Mouse (Mus musculus): ENCODE data around the gene Atox1. TPM values are rescaled to one million over a fixed set of nuclear protein-coding genes. Genes with fewer than 3 reads are reported as not detected.

Atox1 gene
- 213 and 263 TPM in 2 replicates for polyA plus RNA-seq (2015; fragmentation: Nextera tagmentation; extraction: Ambion mirVana)

DNA sequence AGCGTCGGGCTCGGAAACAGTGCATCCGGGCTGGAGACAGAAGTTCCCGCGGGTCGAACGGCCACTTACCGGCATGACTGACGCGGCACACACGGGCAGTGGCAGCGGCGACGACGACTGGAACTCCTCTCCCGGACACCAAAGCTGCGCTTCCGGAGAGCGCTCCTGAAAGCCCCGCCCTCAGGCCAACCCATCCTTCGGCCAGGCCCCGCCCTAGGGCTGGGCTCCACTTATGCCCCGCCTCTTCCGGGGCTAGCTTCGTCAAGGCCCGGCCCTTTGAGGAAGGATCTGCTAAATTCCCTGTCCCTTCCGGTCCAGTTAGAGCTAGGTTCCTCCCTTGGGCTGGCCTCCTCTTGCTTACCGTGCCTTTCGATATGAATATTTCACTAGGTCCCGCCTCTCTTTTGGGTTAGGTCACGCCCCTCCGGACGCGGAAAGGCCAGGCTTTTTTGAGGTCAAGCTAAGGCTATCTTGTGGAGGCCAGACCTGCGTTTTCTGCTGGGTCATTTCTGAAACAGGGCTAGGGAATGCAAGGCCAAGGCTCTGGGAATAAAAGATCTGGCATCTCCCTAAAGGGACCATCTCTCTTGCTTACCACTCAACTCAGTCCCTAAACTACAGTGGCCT is at the start of gene Atox1:
Atox1 (minus strand) TSS at position 221 of the 627 bp plus-strand sequence.
- peak within 1 kb of the TSS; percentile 90 for H3K4me2 ChIP-seq (ENCODE audit: low read depth, low read length)
- H3K27ac ChIP-seq (ENCODE audit: low read length), result peak within 1 kb of the TSS; percentile 83
- H3K36me3 ChIP-seq (ENCODE audit: control insufficient read depth, insufficient read depth), result no peaks in the 10 kb centered on the region
- peak within 1 kb of the TSS; percentile 84 for H3K4me3 ChIP-seq (ENCODE audit: low read length)
- under 1% methylated on average over 36 of the region's 36 CpGs for WGBS
- H3K9ac ChIP-seq (ENCODE audit: low read length), result peak within 1 kb of the TSS; percentile 78
- peak; percentile 97 for ATAC-seq (replicated peaks; ENCODE audit: extremely low read depth, insufficient read depth, low FRiP score)
- no peaks in the 10 kb centered on the region for H3K9me3 ChIP-seq (replicated peaks; ENCODE audit: control insufficient read depth, low read length)
- H3K4me1 ChIP-seq (ENCODE audit: control insufficient read depth, insufficient read depth, low read length), result peaks cover 14% of the 10 kb centered on the region
- no peaks in the 10 kb centered on the region for H3K27me3 ChIP-seq (ENCODE audit: control insufficient read depth, insufficient read depth, low read length)

DNA sequence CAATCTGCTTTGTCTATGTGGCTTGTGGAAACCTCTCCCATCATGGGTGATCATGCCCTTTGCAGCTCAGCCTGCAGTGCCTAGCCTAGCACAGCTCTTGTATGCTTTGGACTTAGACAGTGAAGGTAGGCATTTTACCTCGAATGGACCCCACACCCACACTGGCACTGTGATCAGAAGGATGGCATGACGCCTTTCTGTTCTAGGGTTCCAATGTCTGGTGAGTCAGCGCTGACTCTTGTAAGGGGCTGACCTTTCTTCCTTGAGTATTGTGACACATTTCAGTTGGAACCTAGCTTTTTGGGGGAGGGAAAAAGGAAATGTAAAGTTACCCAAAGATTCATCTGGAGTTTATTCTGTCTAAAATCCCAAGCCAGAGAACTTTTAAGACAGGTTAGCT is 44.4 kb upstream of the Atox1 start:
- Histone ChIP-seq H3K27me3 (ENCODE audit: control insufficient read depth, insufficient read depth, low read length) (no peaks in the 10 kb centered on the region), H3K4me2 (ENCODE audit: low read depth, low read length) (no peak overlapping the region), H3K9ac (ENCODE audit: low read length) (no peak overlapping the region), H3K36me3 (ENCODE audit: control insufficient read depth, insufficient read depth) (peaks cover 17% of the 10 kb centered on the region; the same call in 1 of the 2 replicates), H3K9me3 (replicated peaks; ENCODE audit: control insufficient read depth, low read length) (no peaks in the 10 kb centered on the region), H3K27ac (ENCODE audit: low read length) (no peak overlapping the region), H3K4me1 (ENCODE audit: control insufficient read depth, insufficient read depth, low read length) (no peaks in the 10 kb centered on the region), H3K4me3 (ENCODE audit: low read length) (no peak overlapping the region)
- no peak for ATAC-seq (replicated peaks; ENCODE audit: extremely low read depth, insufficient read depth, low FRiP score)
- 85% methylated on average over 3 of the region's 3 CpGs for WGBS

DNA sequence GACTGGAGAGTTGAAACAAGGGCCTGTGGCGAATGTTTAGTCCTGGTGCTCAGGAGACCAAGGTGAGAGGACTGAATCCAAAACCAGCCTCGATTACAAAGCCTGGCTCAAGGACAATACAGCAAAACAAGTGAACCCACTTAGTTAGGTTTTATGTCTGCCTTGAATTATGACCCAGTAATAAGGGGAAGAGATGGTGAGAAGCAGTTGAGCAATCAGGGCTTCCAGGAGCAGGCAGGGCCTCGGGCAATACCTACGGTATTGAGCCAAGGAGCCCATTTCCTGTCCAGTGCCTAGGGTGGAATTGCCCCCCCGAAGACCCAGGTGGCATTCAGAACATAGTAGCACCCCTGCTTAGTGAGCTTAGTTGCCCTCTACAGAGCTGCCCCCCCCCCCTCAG is 41.8 kb upstream of the Atox1 start:
- Histone ChIP-seq H3K27ac (ENCODE audit: low read length) (no peak overlapping the region), H3K27me3 (ENCODE audit: control insufficient read depth, insufficient read depth, low read length) (no peaks in the 10 kb centered on the region), H3K9me3 (replicated peaks; ENCODE audit: control insufficient read depth, low read length) (no peaks in the 10 kb centered on the region), H3K36me3 (ENCODE audit: control insufficient read depth, insufficient read depth) (peaks cover 30% of the 10 kb centered on the region), H3K4me2 (ENCODE audit: low read depth, low read length) (no peak overlapping the region), H3K9ac (ENCODE audit: low read length) (no peak overlapping the region), H3K4me3 (ENCODE audit: low read length) (no peak overlapping the region), H3K4me1 (ENCODE audit: control insufficient read depth, insufficient read depth, low read length) (no peaks in the 10 kb centered on the region)
- 83% methylated on average over 5 of the region's 5 CpGs for WGBS
- ATAC-seq (replicated peaks; ENCODE audit: extremely low read depth, insufficient read depth, low FRiP score), result no peak

DNA sequence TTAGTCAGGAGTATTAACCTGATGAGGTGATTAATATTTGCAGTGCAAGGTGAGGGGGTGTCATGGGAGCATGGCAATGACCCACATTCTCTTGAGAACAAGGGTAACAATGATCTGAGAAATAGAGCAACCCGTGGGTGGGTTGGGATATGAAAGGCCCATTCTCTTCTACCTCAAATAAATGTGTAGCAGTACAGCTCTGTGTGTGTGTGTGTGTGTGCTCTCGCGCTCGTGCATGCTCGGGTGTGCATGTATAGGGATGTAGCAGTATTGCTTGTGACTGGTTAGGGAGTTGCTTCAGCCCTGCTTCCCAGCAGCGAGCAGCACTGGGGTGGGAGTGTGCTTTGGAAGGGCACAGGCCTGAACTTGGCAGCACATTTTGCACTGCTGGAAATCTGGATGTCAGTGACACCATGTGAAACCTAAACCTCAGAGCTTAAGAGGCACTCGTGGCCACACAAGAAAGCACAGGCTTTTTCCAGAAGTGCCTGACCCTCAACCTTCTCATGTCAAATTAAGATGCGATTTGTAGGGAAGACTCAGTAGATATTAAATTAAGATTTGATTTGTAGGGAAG is 41.0 kb upstream of the Atox1 start:
- Histone ChIP-seq H3K4me2 (ENCODE audit: low read depth, low read length) (no peak overlapping the region), H3K9ac (ENCODE audit: low read length) (no peak overlapping the region), H3K4me3 (ENCODE audit: low read length) (no peak overlapping the region), H3K9me3 (replicated peaks; ENCODE audit: control insufficient read depth, low read length) (no peaks in the 10 kb centered on the region), H3K4me1 (ENCODE audit: control insufficient read depth, insufficient read depth, low read length) (no peaks in the 10 kb centered on the region), H3K36me3 (ENCODE audit: control insufficient read depth, insufficient read depth) (peaks cover 30% of the 10 kb centered on the region), H3K27ac (ENCODE audit: low read length) (no peak overlapping the region), H3K27me3 (ENCODE audit: control insufficient read depth, insufficient read depth, low read length) (no peaks in the 10 kb centered on the region)
- no peak for ATAC-seq (replicated peaks; ENCODE audit: extremely low read depth, insufficient read depth, low FRiP score)
- 83% methylated on average over 8 of the region's 8 CpGs for WGBS

DNA sequence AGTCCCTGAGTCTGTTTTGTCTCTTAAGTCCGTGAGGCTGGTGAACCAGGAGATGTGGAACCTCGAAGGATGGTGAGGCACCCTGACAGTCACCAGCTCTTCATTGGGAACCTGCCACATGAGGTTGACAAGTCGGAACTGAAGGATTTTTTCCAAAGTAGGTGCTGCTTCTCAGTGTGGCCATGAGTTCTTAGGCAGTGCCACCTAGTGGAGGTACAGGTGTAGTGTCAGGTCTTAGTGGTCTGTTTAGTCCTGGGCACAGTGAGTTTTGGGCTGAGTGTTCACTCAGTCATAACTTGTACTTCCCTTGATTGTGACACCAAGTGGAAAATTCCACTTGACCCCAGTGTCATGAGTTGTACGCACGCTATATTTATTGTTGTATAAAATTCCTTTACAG is 36.8 kb upstream of the Atox1 start:
- no peak overlapping the region for H3K4me2 ChIP-seq (ENCODE audit: low read depth, low read length)
- no peak overlapping the region for H3K9ac ChIP-seq (ENCODE audit: low read length)
- peaks cover 68% of the 10 kb centered on the region for H3K36me3 ChIP-seq (ENCODE audit: control insufficient read depth, insufficient read depth)
- 36% methylated on average over 5 of the region's 5 CpGs for WGBS
- H3K27me3 ChIP-seq (ENCODE audit: control insufficient read depth, insufficient read depth, low read length), result no peaks in the 10 kb centered on the region
- no peak overlapping the region for H3K27ac ChIP-seq (ENCODE audit: low read length)
- H3K4me1 ChIP-seq (ENCODE audit: control insufficient read depth, insufficient read depth, low read length), result no peaks in the 10 kb centered on the region
- no peaks in the 10 kb centered on the region for H3K9me3 ChIP-seq (replicated peaks; ENCODE audit: control insufficient read depth, low read length)
- peak; percentile 38; the same call in 1 of the 2 replicates for ATAC-seq (replicated peaks; ENCODE audit: extremely low read depth, insufficient read depth, low FRiP score)
- H3K4me3 ChIP-seq (ENCODE audit: low read length), result no peak overlapping the region

DNA sequence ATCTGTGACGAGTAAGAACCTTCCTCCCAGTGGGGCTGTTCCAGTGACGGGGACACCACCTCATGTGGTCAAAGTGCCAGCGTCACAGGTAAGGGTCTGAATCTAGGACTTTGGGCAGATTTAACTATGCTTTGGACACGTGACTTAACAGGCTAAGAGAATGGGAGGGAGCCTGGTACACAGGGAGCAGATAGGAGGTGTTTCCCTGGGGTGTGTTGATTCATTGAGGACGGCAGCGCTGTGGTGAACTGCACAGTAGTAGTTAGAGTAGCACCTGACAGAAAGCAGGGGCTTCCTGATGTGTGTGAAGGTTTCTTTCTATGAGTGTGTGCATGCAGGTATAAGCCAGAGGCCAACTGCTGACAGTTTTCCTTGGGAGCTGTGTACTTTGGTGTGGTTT is 35.1 kb upstream of the Atox1 start:
- no peak for ATAC-seq (replicated peaks; ENCODE audit: extremely low read depth, insufficient read depth, low FRiP score)
- Histone ChIP-seq H3K4me2 (ENCODE audit: low read depth, low read length) (no peak overlapping the region), H3K36me3 (ENCODE audit: control insufficient read depth, insufficient read depth) (peaks cover 72% of the 10 kb centered on the region), H3K9me3 (replicated peaks; ENCODE audit: control insufficient read depth, low read length) (no peaks in the 10 kb centered on the region), H3K27ac (ENCODE audit: low read length) (no peak overlapping the region), H3K27me3 (ENCODE audit: control insufficient read depth, insufficient read depth, low read length) (no peaks in the 10 kb centered on the region), H3K4me1 (ENCODE audit: control insufficient read depth, insufficient read depth, low read length) (no peaks in the 10 kb centered on the region), H3K9ac (ENCODE audit: low read length) (no peak overlapping the region), H3K4me3 (ENCODE audit: low read length) (no peak overlapping the region)
- 72% methylated on average over 6 of the region's 6 CpGs for WGBS

DNA sequence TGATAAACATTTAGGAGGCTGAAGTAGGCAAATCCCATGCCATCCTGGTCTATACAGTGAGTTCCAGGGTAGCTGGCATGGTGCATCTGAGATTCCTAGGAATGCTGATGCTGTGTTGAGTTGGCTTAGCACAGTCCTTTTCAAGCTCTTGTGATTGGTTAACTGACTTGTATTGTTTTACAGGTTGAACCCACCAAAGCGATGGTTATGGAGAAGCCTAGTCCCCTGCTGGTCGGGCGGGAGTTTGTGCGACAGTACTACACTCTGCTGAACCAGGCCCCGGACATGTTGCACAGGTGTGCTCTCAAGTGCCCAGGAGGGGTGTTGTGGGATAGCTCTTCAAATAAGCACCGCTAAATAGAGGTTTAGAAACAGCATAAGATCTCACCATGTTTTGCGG is 24.4 kb upstream of the Atox1 start:
- H3K9ac ChIP-seq (ENCODE audit: low read length), result no peak overlapping the region
- peaks cover 18% of the 10 kb centered on the region for H3K4me1 ChIP-seq (ENCODE audit: control insufficient read depth, insufficient read depth, low read length)
- no peak overlapping the region for H3K27ac ChIP-seq (ENCODE audit: low read length)
- no peak for ATAC-seq (replicated peaks; ENCODE audit: extremely low read depth, insufficient read depth, low FRiP score)
- peaks cover 48% of the 10 kb centered on the region for H3K36me3 ChIP-seq (ENCODE audit: control insufficient read depth, insufficient read depth)
- no peak overlapping the region for H3K4me2 ChIP-seq (ENCODE audit: low read depth, low read length)
- WGBS, result 96% methylated on average over 7 of the region's 7 CpGs
- no peaks in the 10 kb centered on the region for H3K9me3 ChIP-seq (replicated peaks; ENCODE audit: control insufficient read depth, low read length)
- no peaks in the 10 kb centered on the region for H3K27me3 ChIP-seq (ENCODE audit: control insufficient read depth, insufficient read depth, low read length)
- no peak overlapping the region for H3K4me3 ChIP-seq (ENCODE audit: low read length)

DNA sequence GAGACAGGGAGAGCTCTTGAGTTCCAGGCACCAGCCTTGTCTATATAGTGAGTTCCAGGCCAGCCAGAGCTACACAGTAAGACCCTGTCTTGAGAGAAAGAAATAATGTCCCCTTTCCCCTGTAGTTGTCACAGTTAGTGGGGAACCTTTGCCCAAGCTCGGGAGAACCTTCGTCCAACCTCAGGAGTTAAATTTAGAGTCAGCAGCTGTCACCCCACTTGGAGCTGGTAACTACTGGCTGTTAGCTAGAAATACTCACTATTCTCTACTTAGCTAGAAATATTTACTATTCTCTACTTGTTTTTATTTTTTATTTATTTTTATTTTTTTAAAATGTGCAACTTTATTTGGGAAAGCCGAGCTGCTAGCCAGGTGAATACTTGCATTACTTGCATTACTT is 12.2 kb upstream of the Atox1 start:
- Histone ChIP-seq H3K27me3 (ENCODE audit: control insufficient read depth, insufficient read depth, low read length) (no peaks in the 10 kb centered on the region), H3K4me1 (ENCODE audit: control insufficient read depth, insufficient read depth, low read length) (peaks cover 22% of the 10 kb centered on the region), H3K4me2 (ENCODE audit: low read depth, low read length) (peak overlapping the region; percentile 2; the same call in 1 of the 2 replicates), H3K36me3 (ENCODE audit: control insufficient read depth, insufficient read depth) (no peaks in the 10 kb centered on the region; the same call in 1 of the 2 replicates), H3K27ac (ENCODE audit: low read length) (no peak overlapping the region), H3K4me3 (ENCODE audit: low read length) (no peak overlapping the region), H3K9me3 (replicated peaks; ENCODE audit: control insufficient read depth, low read length) (no peaks in the 10 kb centered on the region), H3K9ac (ENCODE audit: low read length) (no peak overlapping the region)
- 47% methylated on average over 3 of the region's 3 CpGs for WGBS
- ATAC-seq (replicated peaks; ENCODE audit: extremely low read depth, insufficient read depth, low FRiP score), result no peak

DNA sequence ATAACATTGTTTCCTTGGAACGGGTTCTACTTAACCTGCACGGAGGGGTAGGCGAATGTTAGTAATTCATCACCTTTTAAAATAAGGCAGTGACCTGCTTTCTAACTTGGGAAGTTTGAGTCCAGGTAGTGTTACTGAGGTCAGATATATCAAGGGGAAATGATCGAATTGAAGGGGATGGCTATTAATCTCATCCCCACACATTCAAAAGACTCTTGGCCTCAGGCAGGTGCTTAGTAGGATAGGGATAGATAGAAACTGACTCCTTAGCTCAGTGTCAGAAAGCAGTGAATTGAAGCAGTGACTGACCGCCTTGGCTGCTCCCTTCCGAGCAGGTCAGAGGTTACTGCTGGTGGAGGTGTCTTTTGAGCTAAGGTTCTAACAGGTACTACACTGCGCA is 10.4 kb upstream of the Atox1 start:
- peaks cover 26% of the 10 kb centered on the region for H3K4me1 ChIP-seq (ENCODE audit: control insufficient read depth, insufficient read depth, low read length)
- peak overlapping the region; percentile 92 for H3K4me2 ChIP-seq (ENCODE audit: low read depth, low read length)
- no peak for ATAC-seq (replicated peaks; ENCODE audit: extremely low read depth, insufficient read depth, low FRiP score)
- H3K27me3 ChIP-seq (ENCODE audit: control insufficient read depth, insufficient read depth, low read length), result no peaks in the 10 kb centered on the region
- peak overlapping the region; percentile 44; the same call in 1 of the 2 replicates for H3K27ac ChIP-seq (ENCODE audit: low read length)
- H3K9ac ChIP-seq (ENCODE audit: low read length), result peak overlapping the region; percentile 97
- H3K4me3 ChIP-seq (ENCODE audit: low read length), result peak overlapping the region; percentile 96
- WGBS, result 84% methylated on average over 7 of the region's 7 CpGs
- H3K36me3 ChIP-seq (ENCODE audit: control insufficient read depth, insufficient read depth), result no peaks in the 10 kb centered on the region; the same call in 1 of the 2 replicates
- no peaks in the 10 kb centered on the region for H3K9me3 ChIP-seq (replicated peaks; ENCODE audit: control insufficient read depth, low read length)
